Mouse (Mus musculus) spleen, postnatal 14 days (tissue): ENCODE data around the gene Gm20547.
"Not testable (repeated sequence)": the region's sequence is repeated elsewhere in the genome, so short reads cannot be mapped to it uniquely, and the experiment has no call there.

Experiments
- DNase-seq, 2 experiments: peaks; one replicate each; pipeline ENCODE4 v3.0.0; 2021 to 2022; ENCODE audit warnings: low spot score in 2 of 2

Gene Gm20547

DNA sequence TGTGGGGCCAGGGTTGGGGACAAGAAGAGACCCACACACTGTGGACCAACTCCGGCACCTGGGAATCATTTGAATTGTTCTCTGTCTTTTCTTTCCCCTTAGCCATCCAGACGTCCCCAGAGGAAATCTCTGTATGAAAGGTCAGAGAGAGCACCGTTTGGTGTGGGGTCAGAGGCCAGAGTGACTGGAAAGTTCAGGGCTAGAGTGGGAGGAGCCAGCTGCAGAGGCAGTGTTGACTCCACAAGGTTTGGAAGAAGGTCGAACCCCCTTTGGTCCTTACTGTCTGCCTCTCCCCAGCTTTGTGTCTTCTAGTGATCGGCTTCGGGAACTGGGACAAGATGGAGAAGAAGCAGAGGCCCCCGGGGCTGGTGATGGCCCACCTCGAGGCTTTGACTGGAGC lies 28.3 kb downstream of the Gm20547 start:
- no peak for DNase-seq

DNA sequence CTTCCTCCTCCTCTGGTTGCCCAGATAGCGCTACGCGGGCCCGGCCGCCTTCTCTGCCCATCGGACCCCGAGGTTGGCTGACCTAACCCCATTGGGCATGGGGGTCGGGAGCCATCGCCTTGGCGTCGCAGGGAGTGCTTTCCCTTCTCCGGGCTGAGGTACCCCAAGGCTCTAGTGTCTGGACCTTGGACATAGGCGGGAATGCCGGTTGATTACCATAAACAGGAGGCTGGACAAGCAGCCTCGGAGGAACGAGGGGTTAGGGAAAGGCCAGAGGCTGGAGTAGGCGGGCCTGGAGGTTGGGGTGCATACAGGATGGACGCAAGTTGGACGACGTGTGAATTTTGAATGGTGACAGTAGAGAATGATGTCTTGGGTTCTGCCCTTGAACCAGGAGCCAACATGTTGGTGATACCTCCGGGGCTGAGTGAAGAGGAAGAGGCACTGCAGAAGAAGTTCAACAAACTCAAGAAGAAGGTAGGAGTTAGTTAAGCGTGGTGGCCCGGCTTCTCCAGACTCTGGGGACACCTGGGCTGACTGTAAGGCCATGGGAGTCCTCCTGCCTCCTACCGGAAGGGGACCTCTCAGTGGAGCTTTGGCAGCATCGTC lies 31.2 kb downstream of the Gm20547 start:
- DNase-seq: no peak

DNA sequence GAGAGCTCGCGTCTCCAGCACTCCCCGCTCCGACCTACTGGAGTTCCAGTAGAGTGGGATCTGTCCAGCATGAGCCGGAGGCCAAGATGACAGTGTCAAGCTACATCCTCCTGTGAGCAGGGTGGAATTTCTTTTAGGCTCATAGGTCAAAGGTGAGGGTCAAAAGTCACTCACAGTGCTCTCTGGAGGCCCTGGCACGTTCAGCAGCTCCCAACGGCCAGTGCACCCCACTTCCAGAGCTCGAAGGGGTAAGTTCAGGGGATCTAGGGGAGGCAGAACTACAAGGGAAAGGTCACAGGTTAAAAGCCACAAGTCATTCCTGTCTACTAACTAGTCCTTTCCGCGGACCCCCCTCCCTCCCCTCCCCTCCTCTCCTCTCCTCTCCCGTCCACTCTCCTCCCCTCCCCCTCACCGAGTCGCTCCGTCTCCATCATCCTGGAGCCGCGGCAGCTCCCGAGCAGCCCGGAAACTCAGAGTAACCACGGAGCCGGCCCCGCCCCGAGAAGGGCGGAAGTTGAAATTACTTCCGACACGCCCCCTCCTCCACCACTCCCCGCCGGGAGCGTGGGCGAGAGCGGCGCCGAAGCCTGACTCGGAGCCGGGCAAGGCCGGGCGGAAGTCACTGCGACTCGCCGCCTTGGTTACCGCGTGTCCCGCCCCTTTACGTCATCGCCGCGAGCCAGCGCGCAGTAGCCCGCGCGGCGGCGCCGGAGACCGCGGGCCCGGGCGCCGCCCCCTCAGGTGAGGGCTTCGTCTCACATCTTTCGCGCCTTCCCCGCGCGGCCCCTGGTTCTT lies 31.9 kb downstream of the Gm20547 start, which contains the start of the genes Skiv2l and Nelfe:
TSS of gene Skiv2l (minus strand) at position 489 of the 795 bp plus-strand sequence.
TSS of gene Nelfe (plus strand) at position 670 of the 795 bp plus-strand sequence.
- DNase-seq: peak; percentile 95 to 99

DNA sequence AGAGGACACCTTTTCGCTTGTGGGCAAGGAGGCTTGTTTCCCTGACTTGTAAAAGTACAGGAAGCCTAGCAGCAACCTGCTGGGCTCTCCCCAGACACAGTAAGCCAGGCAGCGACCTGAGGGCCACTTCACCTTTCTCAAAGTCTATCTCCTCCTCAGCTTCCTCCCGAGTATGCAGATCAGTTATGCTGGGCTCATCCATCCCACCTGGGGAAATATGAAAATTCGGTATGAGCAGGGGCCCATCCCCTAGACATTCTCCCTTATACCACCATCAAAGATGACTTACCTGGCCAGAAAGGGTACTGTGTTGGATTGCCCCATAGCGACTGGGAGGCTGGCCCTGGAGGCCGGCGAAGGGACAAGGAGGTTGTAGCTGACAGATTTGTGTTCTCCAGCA lies 34.2 kb downstream of the Gm20547 start:
- no peak for DNase-seq

DNA sequence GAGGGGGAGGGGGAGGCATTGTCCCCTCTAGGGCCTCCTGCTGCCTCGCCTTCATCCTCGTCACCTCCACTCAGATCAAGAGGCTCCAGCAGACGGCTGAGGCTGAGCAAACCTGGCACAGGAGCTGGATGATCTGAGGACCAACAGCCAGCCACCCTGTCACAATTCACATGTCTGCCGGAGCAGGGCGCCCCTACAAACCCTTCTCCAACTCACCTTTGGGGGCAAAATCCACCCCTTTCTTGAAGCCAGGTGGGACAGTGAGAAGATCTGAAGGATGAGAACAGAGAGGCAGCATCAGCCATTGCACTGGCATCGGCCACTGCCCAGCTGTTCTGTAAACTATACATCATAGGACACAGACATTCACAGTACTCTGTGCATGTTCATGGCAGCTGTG lies 34.6 kb downstream of the Gm20547 start:
- no peak for DNase-seq

DNA sequence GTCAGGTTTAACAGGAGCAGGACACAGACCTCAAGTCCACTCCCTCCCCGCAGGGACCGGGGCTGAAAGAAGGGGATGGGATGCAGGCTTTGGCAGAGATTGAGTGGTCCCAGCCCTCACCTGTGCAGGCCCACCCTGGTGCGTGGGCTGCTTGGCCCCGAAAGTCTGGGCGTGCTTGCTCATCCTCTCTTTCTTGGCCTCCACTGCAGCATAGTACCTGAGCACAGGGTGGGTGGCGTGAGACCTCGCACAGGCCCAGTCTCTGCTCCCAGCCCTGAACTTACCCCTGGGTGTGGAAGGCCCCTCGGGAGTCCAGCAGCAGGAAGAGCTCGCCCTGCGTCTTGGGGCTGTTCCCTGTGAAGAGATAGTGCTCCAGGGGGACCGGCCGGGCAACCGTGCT lies 37.0 kb downstream of the Gm20547 start:
- no peak for DNase-seq

DNA sequence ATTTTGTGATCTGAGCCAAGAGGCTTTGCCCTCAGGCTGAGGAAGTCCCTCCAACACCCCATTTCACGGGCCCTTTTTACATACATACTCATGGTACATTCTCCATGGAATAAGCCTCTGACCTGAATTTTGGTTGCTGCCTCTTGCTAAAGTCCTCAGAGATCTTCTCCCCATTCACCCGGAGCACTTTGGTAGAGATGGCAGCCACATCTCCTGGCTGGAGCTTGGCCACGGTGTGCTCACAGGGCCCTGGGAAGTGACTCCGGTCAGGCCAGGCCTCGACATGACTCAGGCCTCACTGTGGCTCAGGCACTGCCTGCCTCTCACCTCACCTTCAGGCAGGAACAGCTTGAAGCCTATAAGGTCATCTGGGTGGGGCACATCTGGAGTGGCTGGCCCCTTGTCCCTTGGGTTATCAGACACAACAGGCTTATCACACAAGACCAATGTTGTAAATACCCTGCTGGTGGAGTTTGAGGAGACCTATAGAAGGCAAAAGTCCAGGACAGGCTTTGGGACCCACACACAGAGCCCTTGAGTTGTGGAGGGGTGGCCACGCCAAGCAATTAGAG lies 41.0 kb downstream of the Gm20547 start:
- no peak for DNase-seq

DNA sequence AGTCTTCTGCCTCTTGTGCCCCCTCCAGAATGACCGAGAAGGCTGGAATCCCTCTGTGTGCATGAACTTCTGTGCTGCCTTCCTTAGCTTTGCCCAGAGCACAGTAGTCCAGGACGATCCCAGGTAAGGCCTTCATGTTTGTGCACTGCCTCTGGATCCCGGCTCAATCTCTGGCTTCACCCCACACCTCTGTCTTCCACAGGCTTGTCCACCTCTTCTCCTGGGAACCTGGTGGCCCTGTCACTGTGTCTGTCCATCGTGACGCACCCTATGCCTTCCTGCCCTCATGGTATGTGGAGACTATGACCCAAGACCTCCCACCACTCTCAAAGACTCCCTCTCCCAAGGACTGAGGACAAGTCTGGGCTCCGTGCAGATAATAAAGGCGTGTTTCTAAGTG lies 43.1 kb downstream of the Gm20547 start:
- no peak for DNase-seq

DNA sequence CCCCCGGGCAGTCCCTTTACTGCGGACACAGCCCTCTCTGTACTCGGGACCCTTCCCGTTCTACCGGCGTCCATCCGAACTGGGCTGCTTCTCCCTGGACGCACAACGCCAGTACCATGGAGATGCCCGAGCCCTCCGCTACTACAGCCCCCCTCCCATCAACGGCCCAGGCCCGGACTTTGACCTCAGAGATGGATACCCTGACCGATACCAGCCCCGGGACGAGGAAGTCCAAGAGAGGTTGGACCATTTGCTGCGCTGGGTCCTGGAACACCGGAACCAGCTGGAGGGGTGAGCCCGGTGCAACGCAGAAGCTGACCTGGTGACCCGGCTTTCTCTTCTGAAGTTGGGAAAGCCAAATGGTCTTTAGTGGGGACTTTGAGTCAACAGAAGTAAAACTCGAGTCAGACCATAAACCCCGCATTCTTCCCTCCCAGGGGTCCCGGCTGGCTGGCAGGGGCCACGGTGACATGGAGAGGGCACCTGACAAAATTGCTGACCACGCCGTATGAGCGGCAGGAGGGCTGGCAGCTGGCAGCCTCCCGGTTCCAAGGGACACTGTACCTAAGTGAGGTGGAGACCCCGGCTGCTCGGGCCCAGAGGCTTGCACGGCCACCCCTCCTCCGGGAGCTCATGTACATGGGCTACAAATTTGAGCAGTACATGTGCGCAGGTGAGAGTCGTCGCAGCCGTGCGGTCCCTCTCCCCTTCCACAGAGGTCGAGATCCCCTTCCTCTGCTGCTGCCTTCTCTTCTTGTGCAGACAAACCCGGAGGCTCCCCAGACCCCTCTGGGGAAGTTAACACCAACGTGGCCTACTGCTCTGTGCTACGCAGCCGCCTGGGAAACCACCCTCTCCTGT lies 44.1 kb downstream of the Gm20547 start:
- DNase-seq: no peak

DNA sequence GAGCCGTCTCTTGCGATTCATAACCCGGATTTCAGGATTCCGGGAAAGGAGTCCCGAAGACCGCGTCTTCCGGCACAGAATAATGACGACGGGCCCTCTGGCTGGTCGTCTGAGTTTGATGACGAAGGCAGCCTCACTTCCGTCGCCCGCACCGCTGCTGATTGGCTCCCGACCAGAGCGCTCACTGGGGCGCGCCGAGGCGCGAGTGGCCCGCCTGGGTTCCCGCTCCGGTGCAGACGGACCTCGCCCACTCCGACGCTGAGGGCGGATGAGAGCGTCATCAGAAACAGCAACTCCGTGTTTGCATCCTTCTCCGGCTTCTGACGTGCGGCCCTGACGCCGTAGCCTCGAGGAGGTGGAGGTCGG lies 45.0 kb downstream of the Gm20547 start, which contains the start of the genes Stk19 and Dxo:
TSS of gene Stk19 (minus strand) at position 90 of the 366 bp plus-strand sequence.
TSS of gene Dxo (plus strand) at position 164 of the 366 bp plus-strand sequence.
- peak; percentile 87 to 93 for DNase-seq

DNA sequence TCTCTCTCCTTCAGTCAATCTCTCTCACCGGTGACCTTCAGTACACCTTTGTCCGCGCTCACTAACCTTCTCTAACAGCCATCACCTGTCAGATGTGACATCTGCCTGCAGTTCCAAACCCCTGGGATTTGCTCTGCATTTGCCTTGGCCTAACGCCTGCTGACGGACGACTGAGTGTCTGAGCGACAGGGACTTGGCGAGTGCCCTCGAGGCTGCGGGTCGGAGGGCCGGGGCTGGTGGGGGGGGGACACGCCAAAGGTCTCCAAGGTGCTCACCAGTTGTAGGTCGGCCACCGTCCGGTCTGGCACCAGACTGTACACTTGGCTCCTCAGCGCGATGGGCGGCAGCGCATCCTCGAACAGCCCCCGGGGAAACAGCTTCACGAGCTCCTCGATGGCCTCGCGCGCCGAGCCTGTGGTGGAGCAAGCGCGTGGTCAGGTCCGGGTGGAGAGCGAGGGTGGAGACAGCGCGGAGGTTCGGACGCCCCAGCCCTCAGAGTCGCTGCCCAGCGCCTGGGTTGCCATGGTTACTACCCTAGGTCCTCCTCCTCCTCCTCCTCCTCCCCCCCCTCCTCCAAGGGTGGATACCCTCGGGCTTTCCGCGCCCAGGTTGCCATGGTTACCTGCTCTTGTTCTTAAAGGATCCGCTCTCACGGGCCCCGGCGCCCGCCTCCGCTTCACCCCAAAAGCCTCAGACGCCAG lies 45.5 kb downstream of the Gm20547 start:
- no peak for DNase-seq

DNA sequence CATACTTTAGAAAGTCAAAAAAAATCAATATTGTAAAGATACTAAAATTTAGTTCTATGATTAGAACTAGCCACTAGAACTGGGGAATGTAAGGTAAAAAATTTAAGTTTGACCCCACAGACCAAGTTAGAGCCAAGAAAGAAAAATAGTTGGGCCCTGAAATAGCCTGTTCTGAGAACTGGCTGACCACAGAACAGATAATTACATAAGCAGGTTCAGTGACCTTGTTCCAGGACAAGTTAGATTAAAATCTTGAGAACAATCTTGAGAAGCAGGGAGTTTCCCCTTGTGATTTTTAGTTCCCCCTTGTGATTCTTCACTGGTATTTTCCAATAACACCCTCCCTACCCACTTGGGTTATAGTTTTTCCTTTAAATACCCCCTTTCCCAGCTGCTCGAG lies 51.1 kb downstream of the Gm20547 start:
- not testable (repeated sequence) for DNase-seq

DNA sequence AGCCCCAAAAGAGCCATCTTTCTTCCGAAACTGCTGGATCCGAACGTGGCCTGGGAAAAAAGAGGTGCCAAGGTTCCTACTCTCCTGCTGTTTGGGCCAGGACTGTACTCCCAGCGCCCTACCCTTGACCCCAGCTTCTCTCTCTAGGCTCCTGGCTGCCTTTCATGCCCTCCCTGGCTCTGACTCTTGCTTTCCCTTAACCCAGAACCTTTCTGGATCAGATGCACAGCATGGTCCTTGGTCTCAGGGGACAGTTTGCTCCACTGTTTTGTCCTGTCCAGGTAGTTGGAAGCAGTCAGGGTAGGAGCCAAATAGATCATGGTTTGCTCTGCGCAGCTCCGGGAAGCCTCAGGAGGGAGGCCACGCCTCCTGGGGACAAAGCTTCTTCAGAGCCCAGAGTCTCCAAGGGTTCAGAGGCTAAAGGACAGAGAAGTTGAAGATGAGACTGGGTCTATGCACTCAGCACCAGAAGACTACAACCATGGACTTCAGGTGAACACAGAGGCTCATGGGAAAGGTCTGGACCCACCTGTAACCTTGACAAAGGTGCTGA lies 66.9 kb downstream of the Gm20547 start:
- DNase-seq: no peak

DNA sequence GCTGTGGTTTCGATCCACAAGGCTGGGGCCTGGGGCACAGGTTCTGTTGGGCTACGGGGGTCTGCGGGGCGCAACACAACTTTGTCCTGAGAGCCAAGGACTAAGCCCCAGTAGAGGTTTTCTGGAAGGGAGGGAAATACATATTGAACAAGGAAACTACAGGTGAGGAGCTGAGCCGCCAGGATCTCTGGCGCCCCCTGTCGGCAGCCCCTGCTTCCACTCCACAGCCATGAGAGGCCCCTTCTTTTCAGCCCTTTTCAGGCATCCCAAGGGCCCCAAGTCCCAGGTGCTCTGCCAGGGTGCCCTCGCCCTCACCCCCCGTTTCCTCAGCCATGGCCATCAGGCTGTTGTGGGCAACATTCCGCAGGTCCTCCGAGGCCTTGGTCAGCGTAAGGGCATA lies 68.1 kb downstream of the Gm20547 start:
- DNase-seq: peak in 1 of 2 experiments; percentile 18

DNA sequence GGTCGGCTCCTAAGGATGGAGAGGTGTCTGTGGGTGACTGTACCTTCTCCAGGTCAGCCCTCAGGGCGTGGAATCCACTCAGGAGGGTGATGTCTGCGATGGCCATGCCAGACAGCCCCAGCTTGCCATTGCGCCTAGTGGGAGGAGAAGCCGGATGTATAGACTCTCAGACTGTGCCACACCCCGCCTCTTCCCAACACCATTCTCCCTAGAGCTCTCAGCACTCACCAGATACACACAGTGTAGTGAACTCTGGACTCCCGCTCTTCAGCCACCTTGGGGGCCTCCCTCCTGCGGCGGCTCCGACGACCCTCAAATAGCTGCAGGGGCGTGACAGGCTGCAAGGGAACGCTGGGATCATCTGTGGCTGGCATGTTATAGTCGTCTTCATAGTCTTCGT lies 70.6 kb downstream of the Gm20547 start:
- no peak for DNase-seq

DNA sequence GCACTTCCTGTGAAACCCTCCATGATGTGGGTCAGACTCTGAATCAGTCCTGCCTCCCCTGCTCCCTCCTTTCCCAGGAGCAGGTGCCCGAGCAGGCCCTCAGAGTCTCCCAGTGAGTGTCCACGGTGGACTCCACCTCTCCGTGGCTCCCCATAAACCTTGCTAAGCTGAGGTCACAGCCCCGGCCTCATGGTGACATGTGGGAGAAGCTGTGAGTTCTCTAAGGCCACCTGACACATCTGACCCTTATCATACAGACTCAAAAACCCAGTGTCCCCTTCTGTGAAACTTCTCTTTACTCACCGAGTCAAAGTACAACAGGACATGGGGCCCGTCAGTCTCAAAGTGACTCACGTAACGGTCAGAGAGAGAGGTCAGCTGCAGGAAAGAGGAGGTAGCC lies 71.0 kb downstream of the Gm20547 start:
- DNase-seq: not testable (repeated sequence)

DNA sequence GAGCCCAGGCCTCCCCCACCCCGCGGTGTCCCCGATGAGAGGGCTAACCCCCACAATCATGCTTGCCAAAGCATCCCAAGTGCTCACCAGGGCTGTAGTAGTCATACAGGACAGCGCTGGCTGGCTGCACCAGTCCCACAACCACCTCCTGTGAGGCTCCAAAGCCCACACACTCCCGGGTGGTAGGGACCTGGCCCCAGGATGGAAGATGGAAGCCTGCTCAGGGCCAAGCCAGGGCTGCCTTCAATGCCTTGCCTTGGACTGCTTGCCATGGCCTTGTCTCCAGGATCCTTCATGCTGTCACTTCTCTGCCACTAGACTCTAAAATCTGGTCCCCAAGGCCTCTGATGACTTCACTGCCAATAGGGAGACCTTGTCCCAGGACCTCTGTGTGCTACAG lies 71.4 kb downstream of the Gm20547 start:
- DNase-seq: not testable (repeated sequence)

DNA sequence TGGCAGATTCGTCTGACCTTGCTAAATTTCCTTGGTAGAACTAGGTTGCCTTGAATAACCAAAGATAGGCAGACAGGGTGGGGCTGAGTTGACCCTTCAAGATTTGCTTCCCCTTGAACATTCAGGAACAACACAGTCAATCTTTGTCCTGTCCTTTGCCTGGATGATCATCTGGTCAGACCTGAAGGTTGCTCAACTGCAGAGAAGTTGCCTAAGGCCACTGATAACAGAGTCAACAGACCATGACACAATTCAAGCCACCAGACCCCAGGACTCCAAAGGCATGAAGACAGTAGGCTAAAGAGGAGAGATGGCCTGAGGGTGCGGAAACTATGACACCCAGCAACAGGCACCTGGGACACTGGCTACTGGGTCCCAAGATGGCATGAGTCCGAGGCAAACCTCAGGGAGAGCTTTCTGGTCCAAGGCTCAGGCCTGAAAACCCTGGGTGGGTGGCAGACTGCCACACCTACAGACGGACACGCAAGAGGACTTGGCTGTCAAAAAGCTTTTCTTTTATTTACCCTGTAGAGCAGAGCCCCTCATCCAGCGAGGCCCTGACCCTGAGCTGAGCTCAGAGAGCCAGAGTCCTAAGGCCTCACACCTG lies 73.1 kb downstream of the Gm20547 start:
- DNase-seq: no peak

DNA sequence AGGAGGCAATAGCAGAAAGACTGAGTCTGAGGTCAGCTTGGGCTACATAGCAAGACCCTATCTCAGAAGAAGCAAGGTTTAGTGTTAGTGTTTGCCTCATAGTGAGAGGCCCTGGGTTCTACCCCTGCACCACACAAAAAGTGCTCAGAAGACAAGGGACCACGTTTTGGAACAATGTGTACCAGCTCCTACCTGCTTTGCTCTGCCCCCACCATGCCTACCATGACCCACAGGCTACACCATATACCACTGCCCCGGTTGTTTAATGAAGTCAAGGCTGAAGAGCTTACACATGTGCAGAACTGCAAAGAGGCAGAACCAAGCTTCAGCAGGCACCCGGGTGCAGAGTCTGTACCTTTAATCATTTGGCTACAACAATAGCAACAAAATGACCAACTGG lies 74.7 kb downstream of the Gm20547 start:
- no peak for DNase-seq
